Mouse (Mus musculus) heart, postnatal 36 days (tissue): ENCODE measurements at regions not wholly inside any gene's neighbourhood (a gene's known extent, or its start where the extent isn't known, plus 50 kb on each side); places are given as distances from the start of the nearest gene placed in this dataset.
"Not testable (repeated sequence)": the region's sequence is repeated elsewhere in the genome, so short reads cannot be mapped to it uniquely, and the experiment has no call there.

Source experiments
- DNase-seq, 2 experiments: peaks; one replicate each; pipeline ENCODE4 v3.0.0; 2021 to 2022
- intact Hi-C: fragments of 180-260 bp; cut with DNase I; formaldehyde crosslinking; loops from one replicate; pipeline ENCODE4 v1.15.1; 2025

GRCm38 (mm10) chr17:69563165-69563564 lies 124.0 kb downstream of the Akain1 start:
- intact Hi-C loops: loop anchor here (10.0 kb wide), 1 partner anchor 1072 kb away; no protein-coding TSS in a partner anchor
- no peak for DNase-seq

GRCm38 (mm10) chr17:69571070-69571669 lies 132.0 kb downstream of the Akain1 start:
- DNase-seq, intact Hi-C loops: not testable (repeated sequence)

- intact Hi-C loops: no loop called here
- no peak for DNase-seq
Observed at GRCm38 (mm10) chr17:69590553-69590952, 151.4 kb downstream of the Akain1 start.

- no peak for DNase-seq
- intact Hi-C loops: no loop called here
Observed at GRCm38 (mm10) chr17:69597773-69598295, 158.7 kb downstream of the Akain1 start.

GRCm38 (mm10) chr17:69598461-69598860 lies 159.3 kb downstream of the Akain1 start:
- intact Hi-C loops: no loop called here
- DNase-seq: no peak

- DNase-seq: no peak
- intact Hi-C loops: no loop called here
Observed at GRCm38 (mm10) chr17:69603596-69603995, 164.5 kb downstream of the Akain1 start.

GRCm38 (mm10) chr17:69604698-69605097 lies 165.6 kb downstream of the Akain1 start:
- intact Hi-C loops: no loop called here
- DNase-seq: no peak

- intact Hi-C loops: no loop called here
- no peak for DNase-seq
Observed at GRCm38 (mm10) chr17:69605458-69605857, 166.3 kb downstream of the Akain1 start.

GRCm38 (mm10) chr17:69631411-69631810 lies 192.3 kb downstream of the Akain1 start:
- intact Hi-C loops: no loop called here
- DNase-seq: no peak

GRCm38 (mm10) chr17:69650496-69650895 lies 211.4 kb downstream of the Akain1 start:
- DNase-seq, intact Hi-C loops: not testable (repeated sequence)

GRCm38 (mm10) chr17:69654586-69654985 lies 215.5 kb downstream of the Akain1 start:
- no peak for DNase-seq
- intact Hi-C loops: no loop called here

GRCm38 (mm10) chr17:69672530-69672929 lies 233.4 kb downstream of the Akain1 start:
- peak in 1 of 2 experiments; percentile 18 for DNase-seq
- intact Hi-C loops: no loop called here

GRCm38 (mm10) chr17:69683091-69683490 lies 244.0 kb downstream of the Akain1 start:
- no peak for DNase-seq
- intact Hi-C loops: no loop called here

GRCm38 (mm10) chr17:69685625-69686257 lies 246.6 kb downstream of the Akain1 start:
- intact Hi-C loops: no loop called here
- no peak for DNase-seq

GRCm38 (mm10) chr17:69686383-69686782 lies 247.3 kb downstream of the Akain1 start:
- intact Hi-C loops: no loop called here
- DNase-seq: no peak

- intact Hi-C loops: no loop called here
- DNase-seq: no peak
Observed at GRCm38 (mm10) chr17:69695341-69695740, 256.2 kb downstream of the Akain1 start.

GRCm38 (mm10) chr17:69727325-69727724 lies 241.5 kb upstream of the Dlgap1 start:
- no peak for DNase-seq
- intact Hi-C loops: no loop called here

- DNase-seq: no peak
- intact Hi-C loops: no loop called here
Observed at GRCm38 (mm10) chr17:69732981-69733380, 235.9 kb upstream of the Dlgap1 start.

- intact Hi-C loops: no loop called here
- no peak for DNase-seq
Observed at GRCm38 (mm10) chr17:69736379-69737096, 232.3 kb upstream of the Dlgap1 start.

GRCm38 (mm10) chr17:69769002-69769421 lies 199.9 kb upstream of the Dlgap1 start:
- no peak for DNase-seq
- intact Hi-C loops: no loop called here

GRCm38 (mm10) chr17:69770046-69770445 lies 198.8 kb upstream of the Dlgap1 start:
- intact Hi-C loops: no loop called here
- no peak for DNase-seq

- no peak for DNase-seq
- intact Hi-C loops: no loop called here
Observed at GRCm38 (mm10) chr17:69781201-69781600, 187.7 kb upstream of the Dlgap1 start.
